In the genomic region with DNA sequence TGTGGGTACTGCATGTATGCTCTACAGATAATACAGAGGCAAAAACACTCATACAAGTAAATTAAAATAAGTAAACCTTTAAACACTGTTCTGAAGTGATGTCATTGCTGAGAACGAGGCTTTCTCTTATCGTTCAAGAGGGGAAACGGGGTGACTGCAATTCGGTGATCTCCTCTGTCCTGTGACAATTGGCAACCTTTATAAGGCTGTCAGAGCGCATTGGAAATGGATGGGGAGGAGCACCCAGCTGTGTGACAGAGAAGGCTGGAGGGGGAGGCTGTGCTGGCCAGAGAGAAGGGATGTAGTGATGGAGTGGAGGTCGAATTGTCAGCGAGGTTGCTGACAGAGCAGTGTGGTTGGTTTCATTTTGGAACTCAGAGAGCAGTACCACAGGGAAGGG, we compare ENCODE assay signal across 14 mouse cellular contexts.
"Had no signal": no experiment of that assay in that cellular context is flagged by ENCODE, and none has a peak within 500 bp of the region (broad histone marks: within the 10 kb centered on the region; RNA-seq: fewer than 3 reads in every experiment).

No protein-coding gene starts in this region.

- H3K27ac ChIP-seq: kidney, postnatal 0 days; left cerebral cortex, adult 2 months; liver, embryonic 13.5 days; neural tube, embryonic 13.5 days had no signal

- H3K4me3 ChIP-seq: left cerebral cortex, adult 2 months; liver, embryonic 13.5 days; neural tube, embryonic 13.5 days had no signal

- H3K27me3 ChIP-seq: liver, embryonic 13.5 days; neural tube, embryonic 13.5 days had no signal

- DNase-seq: kidney, adult 2 months; kidney, postnatal 25 days; layer of hippocampus, postnatal 36 days; liver, embryonic 13.5 days; lung, adult 2 months; lung, postnatal 14 days; lung, postnatal 4 days; thymus, adult 18-20 months; thymus, postnatal 14 days; thymus, postnatal 4 days had no signal

- H3K4me1 ChIP-seq: liver, embryonic 13.5 days had no signal

- H3K9ac ChIP-seq: liver, embryonic 13.5 days; neural tube, embryonic 13.5 days had no signal

- H3K4me2 ChIP-seq: liver, embryonic 13.5 days; midbrain, embryonic 11.5 days; neural tube, embryonic 13.5 days had no signal

- H3K36me3 ChIP-seq: liver, embryonic 13.5 days; neural tube, embryonic 13.5 days had no signal

- H3K9me3 ChIP-seq: liver, embryonic 13.5 days; neural tube, embryonic 13.5 days had no signal
